ENCODE assay signal across 12 mouse cellular contexts in genomic region chr11:29808981-29809589, GRCm38 (mm10). TPM values are rescaled to one million over a fixed set of nuclear protein-coding genes. Genes with fewer than 3 reads are reported as not detected.
DNase-seq lines count a peak whose midpoint lies in the region; ATAC-seq and TF ChIP-seq lines count a peak whose summit lies in the region.
"Had no signal": no experiment of that assay in that cellular context is flagged by ENCODE, and none has a peak within 500 bp of the region (broad histone marks: within the 10 kb centered on the region; RNA-seq: fewer than 3 reads in every experiment).

No protein-coding gene starts in this region.

- no peaks in the 10 kb centered on the region for H3K27me3 ChIP-seq in intestine, embryonic 16.5 days (replicated peaks; ENCODE audit: control insufficient read depth, insufficient read depth, low read length)
- H3K27me3 ChIP-seq in intestine, embryonic 15.5 days (replicated peaks): no peaks in the 10 kb centered on the region
- no peaks in the 10 kb centered on the region for H3K27me3 ChIP-seq in heart, postnatal 0 days (ENCODE audit: control insufficient read depth, insufficient read depth, low read length)
- H3K27me3 ChIP-seq in midbrain, embryonic 11.5 days (ENCODE audit: control insufficient read depth, insufficient read depth, low read length): no peaks in the 10 kb centered on the region
- H3K27me3 ChIP-seq: kidney, embryonic 15.5 days; limb, embryonic 12.5 days had no signal

- TF ChIP-seq CTCF in heart, postnatal 0 days (IDR thresholded peaks at IDR 0.05; ENCODE audit: low read depth): no peak
- no peak for TF ChIP-seq CTCF in olfactory bulb, adult 2 months (IDR thresholded peaks at IDR 0.05; ENCODE audit: insufficient read depth, low read depth, low read length)

- no peak for TF ChIP-seq POLR2A in olfactory bulb, adult 2 months (IDR thresholded peaks at IDR 0.05; ENCODE audit: insufficient read depth, low read depth, low read length)

- no peaks in the 10 kb centered on the region for H3K36me3 ChIP-seq in intestine, embryonic 16.5 days (ENCODE audit: control insufficient read depth, insufficient read depth, low read length)
- H3K36me3 ChIP-seq in intestine, embryonic 15.5 days: no peaks in the 10 kb centered on the region
- no peaks in the 10 kb centered on the region for H3K36me3 ChIP-seq in heart, postnatal 0 days (replicated peaks; ENCODE audit: control insufficient read depth, insufficient read depth, low read length)
- no peaks in the 10 kb centered on the region for H3K36me3 ChIP-seq in midbrain, embryonic 11.5 days (ENCODE audit: control insufficient read depth, insufficient read depth, low read length)
- H3K36me3 ChIP-seq: kidney, embryonic 15.5 days; limb, embryonic 12.5 days had no signal

- peaks cover 5% of the 10 kb centered on the region; the same call in 1 of the 2 replicates for H3K4me1 ChIP-seq in intestine, embryonic 16.5 days (ENCODE audit: control insufficient read depth, insufficient read depth, low read length)
- H3K4me1 ChIP-seq in intestine, embryonic 15.5 days (replicated peaks): no peaks in the 10 kb centered on the region
- H3K4me1 ChIP-seq in heart, postnatal 0 days (ENCODE audit: control insufficient read depth, insufficient read depth): 0 out of 2 replicates have a peak, but pooled peaks cover 22% of the 10 kb centered on the region
- H3K4me1 ChIP-seq in olfactory bulb, adult 2 months (ENCODE audit: control insufficient read depth, insufficient read depth, low read length): peaks cover 14% of the 10 kb centered on the region
- no peaks in the 10 kb centered on the region for H3K4me1 ChIP-seq in midbrain, embryonic 11.5 days (ENCODE audit: control insufficient read depth, insufficient read depth, low read length)
- H3K4me1 ChIP-seq: kidney, embryonic 15.5 days; limb, embryonic 12.5 days had no signal

- no peak for TF ChIP-seq EP300 in heart, postnatal 0 days (IDR thresholded peaks at IDR 0.05; ENCODE audit: low read depth)

- no peak overlapping the region for H3K4me3 ChIP-seq in intestine, embryonic 16.5 days (ENCODE audit: low read length)
- H3K4me3 ChIP-seq in intestine, embryonic 15.5 days (replicated peaks): no peak overlapping the region
- no peak overlapping the region for H3K4me3 ChIP-seq in heart, postnatal 0 days (ENCODE audit: low read depth, low read length)
- no peak overlapping the region for H3K4me3 ChIP-seq in olfactory bulb, adult 2 months (ENCODE audit: insufficient read depth, low read depth, low read length)
- no peak overlapping the region for H3K4me3 ChIP-seq in midbrain, embryonic 11.5 days (ENCODE audit: low read depth, low read length)
- H3K4me3 ChIP-seq: kidney, embryonic 15.5 days; limb, embryonic 12.5 days had no signal

- H3K27ac ChIP-seq in intestine, embryonic 16.5 days (ENCODE audit: low read length): peak overlapping the region; percentile 28; the same call in 1 of the 2 replicates
- no peak overlapping the region for H3K27ac ChIP-seq in intestine, embryonic 15.5 days
- H3K27ac ChIP-seq in heart, postnatal 0 days (ENCODE audit: low read depth): peak overlapping the region; percentile 73
- peak overlapping the region; percentile 86 for H3K27ac ChIP-seq in olfactory bulb, adult 2 months (ENCODE audit: insufficient read depth, low read depth, low read length)
- H3K27ac ChIP-seq in midbrain, embryonic 11.5 days (ENCODE audit: low read depth, low read length): no peak overlapping the region
- H3K27ac ChIP-seq: hindbrain, embryonic 14.5 days; kidney, embryonic 15.5 days; limb, embryonic 12.5 days had no signal

- peak; percentile 21; the same call in 1 of the 2 replicates for ATAC-seq in frontal cortex, adult (ENCODE audit: low TSS enrichment)
- no peak for ATAC-seq in intestine, embryonic 16.5 days
- ATAC-seq in intestine, embryonic 15.5 days: no peak
- no peak for ATAC-seq in heart, postnatal 0 days (ENCODE audit: insufficient read depth, low read depth)
- no peak for ATAC-seq in midbrain, embryonic 11.5 days (ENCODE audit: low FRiP score)

- DNase-seq in frontal cortex, postnatal 10 days (ENCODE audit: low spot score in 2 of 2): no peak
- no peak for DNase-seq in heart, postnatal 0 days (ENCODE audit: low spot score)
- DNase-seq in kidney, adult 18-20 months: no peak
- no peak for DNase-seq in midbrain, embryonic 11.5 days (ENCODE audit: low spot score, missing footprints)
- DNase-seq: thymus, adult 2 months had no signal

- H3K9ac ChIP-seq in intestine, embryonic 16.5 days (ENCODE audit: low read depth, low read length): no peak overlapping the region
- H3K9ac ChIP-seq in intestine, embryonic 15.5 days: no peak overlapping the region
- no peak overlapping the region for H3K9ac ChIP-seq in heart, postnatal 0 days (replicated peaks; ENCODE audit: low read depth, low read length)
- H3K9ac ChIP-seq in midbrain, embryonic 11.5 days (ENCODE audit: low read length): no peak overlapping the region
- H3K9ac ChIP-seq: hindbrain, embryonic 14.5 days; kidney, embryonic 15.5 days; limb, embryonic 12.5 days had no signal

- WGBS in intestine, embryonic 16.5 days: 78% methylated on average over 7 of the region's 7 CpGs
- 84% methylated on average over 7 of the region's 7 CpGs for WGBS in intestine, embryonic 15.5 days
- 85% methylated on average over 7 of the region's 7 CpGs for WGBS in heart, postnatal 0 days
- 76% methylated on average over 7 of the region's 7 CpGs for WGBS in olfactory bulb, adult 2 months
- WGBS in midbrain, embryonic 11.5 days: 92% methylated on average over 7 of the region's 7 CpGs

- no peak overlapping the region for H3K4me2 ChIP-seq in intestine, embryonic 16.5 days (ENCODE audit: low read depth, low read length)
- H3K4me2 ChIP-seq in intestine, embryonic 15.5 days (replicated peaks): no peak overlapping the region
- no peak overlapping the region for H3K4me2 ChIP-seq in heart, postnatal 0 days (ENCODE audit: low read depth, low read length)
- H3K4me2 ChIP-seq in midbrain, embryonic 11.5 days: no peak overlapping the region
- H3K4me2 ChIP-seq: hindbrain, embryonic 14.5 days; kidney, embryonic 15.5 days; limb, embryonic 12.5 days had no signal

- no peaks in the 10 kb centered on the region for H3K9me3 ChIP-seq in intestine, embryonic 16.5 days (ENCODE audit: control insufficient read depth, low read length)
- no peaks in the 10 kb centered on the region for H3K9me3 ChIP-seq in intestine, embryonic 15.5 days
- no peaks in the 10 kb centered on the region for H3K9me3 ChIP-seq in heart, postnatal 0 days (replicated peaks; ENCODE audit: control insufficient read depth, low read length)
- H3K9me3 ChIP-seq in midbrain, embryonic 11.5 days (ENCODE audit: control insufficient read depth, low read length): no peaks in the 10 kb centered on the region
- H3K9me3 ChIP-seq: kidney, embryonic 15.5 days; limb, embryonic 12.5 days had no signal

RNA-seq across cellular contexts. Expression of gene 4931440F15Rik, which starts 16.4 kb away (rescaled TPM):
- polyA plus RNA-seq in intestine, embryonic 16.5 days (2015; fragmentation: Nextera tagmentation; extraction: Ambion mirVana): 0.09 and 0.12 TPM in 2 replicates
- polyA plus RNA-seq in intestine, embryonic 15.5 days (2015; fragmentation: Nextera tagmentation; extraction: Ambion mirVana): 0.06 and 0.10 TPM in 2 replicates
- not detected in 2 replicates for total RNA-seq in heart, postnatal 0 days (2014; rRNA removed; ENCODE audit: low replicate concordance)
- polyA plus RNA-seq in heart, postnatal 0 days (2015; fragmentation: Nextera tagmentation; extraction: Ambion mirVana): 0.05 and 0.10 TPM in 2 replicates
- polyA plus RNA-seq in olfactory bulb, adult 2 months (2012; ENCODE audit: insufficient read depth, insufficient read length, low replicate concordance, missing spikeins): not detected in 2 replicates
- 0.11 TPM in 1 of 2 replicates, not detected in the other for polyA plus RNA-seq in midbrain, embryonic 11.5 days (2014; fragmentation: Nextera tagmentation; extraction: Ambion mirVana)

Comparison
In these comparisons a context has a peak if more than half of its experiments do, and no peak if none do; other contexts are left out.
1. H3K27ac ChIP-seq: peak in intestine, embryonic 16.5 days (single experiment), heart, postnatal 0 days (single experiment) and olfactory bulb, adult 2 months (single experiment); none in intestine, embryonic 15.5 days (single experiment) and midbrain, embryonic 11.5 days (single experiment).